Mouse (Mus musculus) brain, embryonic 14.5 days (tissue): ENCODE data around the gene Paf1.

Experiments used
- CTCF ChIP-seq: fragments of 200-500 bp; IDR thresholded peaks from 2 replicates; pipeline ENCODE4 v1.5.1; 2012; ENCODE audit warnings: inconsistent platforms, mild to moderate bottlenecking, moderate library complexity, borderline replicate concordance; ENCODE audit not compliant: insufficient read depth, insufficient read length; ENCODE audit errors: extremely low read depth
- POLR2A ChIP-seq: fragments of 200-500 bp; IDR thresholded peaks from 2 replicates; pipeline ENCODE4 v1.6.1; 2012; ENCODE audit warnings: mild to moderate bottlenecking, inconsistent platforms, borderline replicate concordance; ENCODE audit not compliant: poor library complexity, insufficient read depth, insufficient read length, severe bottlenecking; ENCODE audit errors: extremely low read depth

DNA sequence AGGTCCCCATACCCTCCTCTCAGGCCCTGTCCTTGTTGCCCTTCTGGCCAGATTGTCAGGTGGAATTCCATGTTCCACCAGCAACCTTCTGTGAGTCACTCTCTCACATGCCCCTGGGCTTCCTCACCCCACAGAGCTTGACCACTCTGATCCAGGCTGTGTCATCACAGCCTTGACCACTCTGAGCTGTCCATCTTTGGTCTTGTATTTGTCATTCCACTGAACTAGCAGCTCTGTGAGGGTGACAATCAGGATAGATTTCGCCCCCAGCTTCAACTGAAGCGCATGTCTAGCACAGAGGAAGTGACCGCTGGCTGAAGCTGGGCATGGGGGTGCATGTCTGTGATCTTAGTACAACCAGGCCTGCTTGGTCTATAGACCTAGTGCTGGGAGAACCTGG, 2.4 kb upstream of the Paf1 start:
- TF ChIP-seq CTCF, result no peak
- TF ChIP-seq POLR2A, result no peak
